ENCODE assay signal across 14 mouse cellular contexts in genomic region chr1:58796853-58797252, GRCm38 (mm10). TPM values are rescaled to one million over a fixed set of nuclear protein-coding genes. Genes with fewer than 3 reads are reported as not detected.
DNase-seq lines count a peak whose midpoint lies in the region; ATAC-seq and TF ChIP-seq lines count a peak whose summit lies in the region.
"Had no signal": no experiment of that assay in that cellular context is flagged by ENCODE, and none has a peak within 500 bp of the region (broad histone marks: within the 10 kb centered on the region; RNA-seq: fewer than 3 reads in every experiment).

No protein-coding gene starts in this region.

- ATAC-seq in heart, embryonic 14.5 days (ENCODE audit: insufficient number of reproducible peaks, insufficient read depth, low FRiP score, low read depth): no peak
- ATAC-seq in lung, postnatal 0 days: no peak
- no peak for ATAC-seq in intestine, postnatal 0 days
- ATAC-seq in stomach, embryonic 15.5 days (ENCODE audit: insufficient read depth, low FRiP score, low read depth): no peak
- ATAC-seq: Patski had no signal

- intact Hi-C loops in heart, postnatal 36 days (cut with DNase I): no loop called here

- no peak for TF ChIP-seq EP300 in lung, postnatal 0 days (IDR thresholded peaks at IDR 0.05)

- H3K9ac ChIP-seq in heart, embryonic 14.5 days (ENCODE audit: low read length): no peak overlapping the region
- no peak overlapping the region for H3K9ac ChIP-seq in lung, postnatal 0 days (replicated peaks; ENCODE audit: low read depth)
- no peak overlapping the region for H3K9ac ChIP-seq in intestine, postnatal 0 days (ENCODE audit: low read depth, low read length)
- no peak overlapping the region for H3K9ac ChIP-seq in stomach, embryonic 15.5 days

- no peak for DNase-seq in heart, postnatal 36 days
- no peak for DNase-seq in lung, postnatal 0 days (ENCODE audit: low spot score)
- DNase-seq in lung, postnatal 25 days (ENCODE audit: low spot score): no peak
- DNase-seq in cerebellum, adult 11-12 months: no peak
- no peak for DNase-seq in ovary, postnatal 14 days (ENCODE audit: low spot score)
- DNase-seq: adrenal gland, postnatal 36 days; cerebellum, postnatal 25 days; gastrocnemius, postnatal 36 days; retina, postnatal 1 day had no signal

- no peaks in the 10 kb centered on the region for H3K27me3 ChIP-seq in heart, embryonic 14.5 days (ENCODE audit: control insufficient read depth, insufficient read depth, low read length)
- no peaks in the 10 kb centered on the region for H3K27me3 ChIP-seq in lung, postnatal 0 days (replicated peaks; ENCODE audit: insufficient read depth, low read length)
- H3K27me3 ChIP-seq in intestine, postnatal 0 days (replicated peaks; ENCODE audit: control insufficient read depth, insufficient read depth, low read length): no peaks in the 10 kb centered on the region
- H3K27me3 ChIP-seq in stomach, embryonic 15.5 days (replicated peaks): no peaks in the 10 kb centered on the region
- H3K27me3 ChIP-seq: Patski had no signal

- H3K27ac ChIP-seq in heart, embryonic 14.5 days (replicated peaks in 1 of 2; ENCODE audit: control insufficient read depth in 1 of 2, insufficient read depth in 1 of 2, low read depth in 2 of 2, low read length in 2 of 2): no peak overlapping the region
- H3K27ac ChIP-seq in lung, postnatal 0 days (ENCODE audit: low read length): no peak overlapping the region
- H3K27ac ChIP-seq in intestine, postnatal 0 days (ENCODE audit: low read depth, low read length): peak overlapping the region; percentile 35
- no peak overlapping the region for H3K27ac ChIP-seq in stomach, embryonic 15.5 days
- H3K27ac ChIP-seq: left cerebral cortex, adult 2 months had no signal

- peak overlapping the region; percentile 27 for H3K4me2 ChIP-seq in heart, embryonic 14.5 days (ENCODE audit: low read length)
- H3K4me2 ChIP-seq in lung, postnatal 0 days (replicated peaks; ENCODE audit: low read depth, low read length): peak overlapping the region; percentile 39; the same call in 1 of the 2 replicates
- H3K4me2 ChIP-seq in intestine, postnatal 0 days (replicated peaks; ENCODE audit: low read depth): peak overlapping the region; percentile 63
- peak overlapping the region; percentile 39 for H3K4me2 ChIP-seq in stomach, embryonic 15.5 days

- WGBS in heart, embryonic 14.5 days: 80% methylated on average over 4 of the region's 4 CpGs
- 40% methylated on average over 4 of the region's 4 CpGs for WGBS in lung, postnatal 0 days
- 35% methylated on average over 4 of the region's 4 CpGs for WGBS in intestine, postnatal 0 days
- WGBS in stomach, embryonic 15.5 days: 47% methylated on average over 4 of the region's 4 CpGs

- H3K9me3 ChIP-seq in heart, embryonic 14.5 days (ENCODE audit: control insufficient read depth, low read length): peaks cover 4% of the 10 kb centered on the region; the same call in 1 of the 2 replicates
- no peaks in the 10 kb centered on the region for H3K9me3 ChIP-seq in lung, postnatal 0 days (ENCODE audit: low read length)
- no peaks in the 10 kb centered on the region for H3K9me3 ChIP-seq in intestine, postnatal 0 days (ENCODE audit: control insufficient read depth)
- H3K9me3 ChIP-seq in stomach, embryonic 15.5 days: no peaks in the 10 kb centered on the region

- H3K36me3 ChIP-seq in heart, embryonic 14.5 days (ENCODE audit: control insufficient read depth, insufficient read depth, low read length): peaks cover 11% of the 10 kb centered on the region; the same call in 1 of the 2 replicates
- H3K36me3 ChIP-seq in lung, postnatal 0 days (ENCODE audit: insufficient read depth, low read length): 0 out of 2 replicates have a peak, but pooled peaks cover 4% of the 10 kb centered on the region
- H3K36me3 ChIP-seq in intestine, postnatal 0 days (ENCODE audit: control insufficient read depth, insufficient read depth): peaks cover 8% of the 10 kb centered on the region; the same call in 1 of the 2 replicates
- H3K36me3 ChIP-seq in stomach, embryonic 15.5 days: 0 out of 2 replicates have a peak, but pooled peaks cover 2% of the 10 kb centered on the region

- no peak overlapping the region for H3K4me3 ChIP-seq in heart, embryonic 14.5 days (ENCODE audit: control insufficient read depth in 1 of 2, insufficient read depth in 1 of 2, low read depth in 1 of 2, low read length in 2 of 2)
- 0 out of 2 replicates have a peak overlapping the region, but pooled peaks have one; percentile 8 for H3K4me3 ChIP-seq in lung, postnatal 0 days (ENCODE audit: low read depth, low read length)
- H3K4me3 ChIP-seq in intestine, postnatal 0 days (ENCODE audit: low read depth, low read length): peak overlapping the region; percentile 32
- peak overlapping the region; percentile 10; the same call in 1 of the 2 replicates for H3K4me3 ChIP-seq in stomach, embryonic 15.5 days (replicated peaks)
- H3K4me3 ChIP-seq: left cerebral cortex, adult 2 months had no signal

- no peak for TF ChIP-seq CTCF in lung, postnatal 0 days (IDR thresholded peaks at IDR 0.05)
- no peak for TF ChIP-seq CTCF in intestine, postnatal 0 days (IDR thresholded peaks at IDR 0.05; ENCODE audit: low read depth)

- peaks cover 0 to 5% of the 10 kb centered on the region in 2 experiments; a peak in 3 of 4 replicates for H3K4me1 ChIP-seq in heart, embryonic 14.5 days (ENCODE audit: control insufficient read depth in 2 of 2, insufficient read depth in 2 of 2, low read length in 2 of 2)
- 0 out of 2 replicates have a peak, but pooled peaks cover 3% of the 10 kb centered on the region for H3K4me1 ChIP-seq in lung, postnatal 0 days (ENCODE audit: insufficient read depth, low read depth, low read length)
- H3K4me1 ChIP-seq in intestine, postnatal 0 days (replicated peaks; ENCODE audit: control insufficient read depth, insufficient read depth, low read length): peaks cover 9% of the 10 kb centered on the region; the same call in 1 of the 2 replicates
- H3K4me1 ChIP-seq in stomach, embryonic 15.5 days: no peaks in the 10 kb centered on the region

RNA-seq across cellular contexts. Expression of gene Casp8, which starts 1.7 kb away (rescaled TPM):
- 17.3 and 19.7 TPM in 2 replicates for polyA plus RNA-seq in heart, embryonic 14.5 days (2014; fragmentation: Nextera tagmentation; extraction: Ambion mirVana)
- total RNA-seq in heart, postnatal 36 days (2021): 10 to 100 TPM in 1 of 2 experiments, 1 to 10 TPM in 1; 6.8 to 10.1 TPM
- 33.4 and 41.8 TPM in 2 replicates for polyA plus RNA-seq in lung, postnatal 0 days (2015; fragmentation: Nextera tagmentation; extraction: Ambion mirVana)
- polyA plus RNA-seq in intestine, postnatal 0 days (2015; fragmentation: Nextera tagmentation; extraction: Ambion mirVana): 39.1 and 51.0 TPM in 2 replicates
- polyA plus RNA-seq in stomach, embryonic 15.5 days (2015; fragmentation: Nextera tagmentation; extraction: Ambion mirVana): 41.8 and 45.1 TPM in 2 replicates

Comparison
In these comparisons a context has a peak if more than half of its experiments do, and no peak if none do; other contexts are left out.
1. H3K4me3 ChIP-seq: peak in lung, postnatal 0 days (single experiment), intestine, postnatal 0 days (single experiment) and stomach, embryonic 15.5 days (single experiment); none in heart, embryonic 14.5 days (0 of 2).
2. Peak in every context shown above with its lines, with median percentiles within 50 percentile points of each other: H3K4me2 ChIP-seq.